In genomic region chr11:74895980-74896900, GRCm38 (mm10) we compare ENCODE assay signal across 1 mouse cellular context.
TF ChIP-seq lines count a peak whose summit lies in the region.

No protein-coding gene starts in this region.

TF ChIP-seq in C2C12, 6 proteins besides CTCF, POLR2A, EP300 and RAD21:
- no peak for TF ChIP-seq FOSL1 (IDR thresholded peaks at IDR 0.05; ENCODE audit: insufficient read depth, low read length, poor library complexity, severe bottlenecking)
- TF ChIP-seq CEBPB (IDR thresholded peaks at IDR 0.05; ENCODE audit: low read depth), result peak; percentile 52
